Mouse (Mus musculus) liver, embryonic 12.5 days (tissue): ENCODE measurements at regions not wholly inside any gene's neighbourhood (a gene's known extent, or its start where the extent isn't known, plus 50 kb on each side); places are given as distances from the start of the nearest gene placed in this dataset.

Experiments
- ATAC-seq: fragments of 200-750 bp; cut with Nextera tagmentation; 2 replicates; pipeline ENCODE4 v1.8.0; 2017; ENCODE audit warnings: moderate number of reproducible peaks, mild to moderate bottlenecking, moderate library complexity
- H3K27ac ChIP-seq: fragments of 300-500 bp; sonication (generic); 2 replicates; pipeline ENCODE4 v1.5.1; 2016; ENCODE audit warnings: mild to moderate bottlenecking
- H3K27me3 ChIP-seq: fragments of 300-500 bp; sonication (generic); replicated peaks from 2 replicates; pipeline ENCODE4 v1.6.1; 2016; ENCODE audit warnings: mild to moderate bottlenecking, moderate library complexity
- H3K36me3 ChIP-seq: fragments of 300-500 bp; sonication (generic); 2 replicates; pipeline ENCODE4 v1.6.1; 2016; ENCODE audit warnings: mild to moderate bottlenecking, moderate library complexity
- H3K4me1 ChIP-seq: fragments of 300-500 bp; sonication (generic); 2 replicates; pipeline ENCODE4 v1.6.1; 2016
- H3K4me2 ChIP-seq: fragments of 300-500 bp; sonication (generic); 2 replicates; pipeline ENCODE4 v1.6.1; 2016; ENCODE audit warnings: mild to moderate bottlenecking, moderate library complexity
- H3K4me3 ChIP-seq: fragments of 300-500 bp; sonication (generic); 2 replicates; pipeline ENCODE4 v1.5.1; 2016; ENCODE audit warnings: mild to moderate bottlenecking, moderate library complexity
- H3K9ac ChIP-seq: fragments of 300-500 bp; sonication (generic); 2 replicates; pipeline ENCODE4 v1.6.1; 2016; ENCODE audit warnings: mild to moderate bottlenecking, moderate library complexity
- H3K9me3 ChIP-seq: fragments of 300-500 bp; sonication (generic); replicated peaks from 2 replicates; pipeline ENCODE4 v1.6.1; 2016; ENCODE audit warnings: mild to moderate bottlenecking, moderate library complexity
- WGBS: fragments of 180-500 bp; shearing (Covaris S2); methylation state at CpG from one replicate; pipeline ENCODE4 v1.1.7; 2016; ENCODE audit not compliant: insufficient replicate concordance; 5-methylcytosine and 5-hydroxymethylcytosine counted together

GRCm38 (mm10) chr2:79146563-79146962 is 108.7 kb upstream of the Itga4 start:
- no peak for ATAC-seq
- Histone ChIP-seq H3K27me3 (no peaks in the 10 kb centered on the region), H3K9ac (no peak overlapping the region), H3K9me3 (no peaks in the 10 kb centered on the region), H3K4me1 (no peaks in the 10 kb centered on the region), H3K4me2 (no peak overlapping the region), H3K4me3 (no peak overlapping the region), H3K27ac (no peak overlapping the region), H3K36me3 (no peaks in the 10 kb centered on the region)
- WGBS, result 90% methylated on average over 4 of the region's 4 CpGs

GRCm38 (mm10) chr2:79149012-79149698 is 106.1 kb upstream of the Itga4 start:
- Histone ChIP-seq H3K36me3 (no peaks in the 10 kb centered on the region), H3K9ac (no peak overlapping the region), H3K27me3 (no peaks in the 10 kb centered on the region), H3K9me3 (no peaks in the 10 kb centered on the region), H3K27ac (no peak overlapping the region), H3K4me2 (no peak overlapping the region), H3K4me1 (no peaks in the 10 kb centered on the region), H3K4me3 (no peak overlapping the region)
- WGBS, result 65% methylated on average over 3 of the region's 3 CpGs
- no peak for ATAC-seq

- Histone ChIP-seq H3K9ac (no peak overlapping the region), H3K4me2 (no peak overlapping the region), H3K4me1 (no peaks in the 10 kb centered on the region), H3K9me3 (no peaks in the 10 kb centered on the region), H3K27me3 (no peaks in the 10 kb centered on the region), H3K36me3 (no peaks in the 10 kb centered on the region), H3K4me3 (no peak overlapping the region), H3K27ac (no peak overlapping the region)
- no peak for ATAC-seq
- WGBS, result 59% methylated on average over 4 of the region's 4 CpGs
Measured at GRCm38 (mm10) chr2:79151610-79152009, 103.6 kb upstream of the Itga4 start.

GRCm38 (mm10) chr2:79152031-79152694 is 103.1 kb upstream of the Itga4 start:
- H3K4me2 ChIP-seq, result no peak overlapping the region
- H3K27me3 ChIP-seq, result no peaks in the 10 kb centered on the region
- H3K27ac ChIP-seq, result no peak overlapping the region
- no peaks in the 10 kb centered on the region for H3K9me3 ChIP-seq
- no peaks in the 10 kb centered on the region for H3K36me3 ChIP-seq
- no peak overlapping the region for H3K9ac ChIP-seq
- 63% methylated on average over 6 of the region's 6 CpGs for WGBS
- ATAC-seq, result no peak
- H3K4me3 ChIP-seq, result no peak overlapping the region
- no peaks in the 10 kb centered on the region for H3K4me1 ChIP-seq

DNA sequence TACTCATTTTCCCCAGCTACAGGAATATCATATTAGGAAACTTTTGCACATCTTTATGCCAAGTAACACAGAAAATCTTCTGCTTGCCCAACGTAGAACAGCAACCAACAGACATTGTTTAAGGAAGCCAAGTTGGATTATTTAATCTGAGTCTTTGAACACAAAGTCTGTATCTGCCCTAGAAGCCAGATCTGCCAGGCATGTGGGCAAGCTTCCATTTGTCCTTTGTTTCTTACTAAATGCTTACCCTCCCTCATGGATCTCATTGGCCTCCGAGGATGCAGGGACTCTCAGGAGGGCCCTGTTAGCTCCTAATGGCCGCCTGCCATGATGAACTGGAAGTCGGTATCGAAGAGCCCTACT is 102.5 kb upstream of the Itga4 start:
- H3K27ac ChIP-seq, result no peak overlapping the region
- no peaks in the 10 kb centered on the region for H3K9me3 ChIP-seq
- no peaks in the 10 kb centered on the region for H3K27me3 ChIP-seq
- H3K4me2 ChIP-seq, result no peak overlapping the region
- H3K4me1 ChIP-seq, result no peaks in the 10 kb centered on the region
- no peaks in the 10 kb centered on the region for H3K36me3 ChIP-seq
- H3K9ac ChIP-seq, result no peak overlapping the region
- ATAC-seq, result no peak
- H3K4me3 ChIP-seq, result no peak overlapping the region
- 80% methylated on average over 5 of the region's 5 CpGs for WGBS

- H3K27me3 ChIP-seq, result no peaks in the 10 kb centered on the region
- no peaks in the 10 kb centered on the region for H3K36me3 ChIP-seq
- no peak overlapping the region for H3K27ac ChIP-seq
- WGBS, result 71% methylated on average over 4 of the region's 4 CpGs
- H3K4me1 ChIP-seq, result no peaks in the 10 kb centered on the region
- no peaks in the 10 kb centered on the region for H3K9me3 ChIP-seq
- no peak overlapping the region for H3K4me2 ChIP-seq
- no peak overlapping the region for H3K9ac ChIP-seq
- ATAC-seq, result no peak
- no peak overlapping the region for H3K4me3 ChIP-seq
Measured at GRCm38 (mm10) chr2:79153070-79153469, 102.2 kb upstream of the Itga4 start.

DNA sequence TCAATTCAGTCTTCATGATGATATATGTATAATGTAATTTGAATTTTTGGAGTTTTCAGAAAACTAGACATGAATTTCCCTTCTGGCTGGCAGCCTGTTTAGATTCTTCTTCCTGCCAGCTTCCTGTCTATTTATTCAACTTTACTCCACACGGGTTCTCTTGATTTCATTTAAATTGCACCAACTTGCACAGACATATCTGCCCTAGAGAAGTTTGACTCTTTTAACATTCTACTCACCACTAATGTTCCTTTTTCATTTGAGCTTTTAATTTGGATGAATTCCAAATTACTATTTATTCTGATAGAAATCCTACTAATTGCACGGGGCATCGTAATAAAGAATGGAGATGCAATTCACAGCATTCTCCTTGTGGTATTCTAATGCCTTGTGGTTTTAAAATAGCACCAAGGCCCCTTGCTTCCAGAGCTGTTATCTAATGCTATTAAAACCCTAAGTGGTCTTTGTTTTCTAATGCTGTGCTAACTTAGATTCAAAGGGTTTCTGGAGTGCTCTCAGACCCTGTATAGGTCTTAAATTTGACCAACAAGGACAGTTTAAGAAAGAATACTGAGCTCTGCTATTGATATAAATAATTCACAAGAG is 96.7 kb upstream of the Itga4 start:
- no peak overlapping the region for H3K27ac ChIP-seq
- H3K36me3 ChIP-seq, result no peaks in the 10 kb centered on the region
- 55% methylated on average over 3 of the region's 3 CpGs for WGBS
- no peak overlapping the region for H3K9ac ChIP-seq
- ATAC-seq, result no peak
- no peak overlapping the region for H3K4me3 ChIP-seq
- no peaks in the 10 kb centered on the region for H3K9me3 ChIP-seq
- no peaks in the 10 kb centered on the region for H3K27me3 ChIP-seq
- no peaks in the 10 kb centered on the region for H3K4me1 ChIP-seq
- no peak overlapping the region for H3K4me2 ChIP-seq

- Histone ChIP-seq H3K4me1 (no peaks in the 10 kb centered on the region), H3K9me3 (no peaks in the 10 kb centered on the region), H3K27ac (no peak overlapping the region), H3K9ac (no peak overlapping the region), H3K4me3 (no peak overlapping the region), H3K4me2 (no peak overlapping the region), H3K36me3 (no peaks in the 10 kb centered on the region), H3K27me3 (no peaks in the 10 kb centered on the region)
- WGBS, result 65% methylated on average over 5 of the region's 5 CpGs
- no peak for ATAC-seq
Measured at GRCm38 (mm10) chr2:79159336-79159735, 95.9 kb upstream of the Itga4 start.

DNA sequence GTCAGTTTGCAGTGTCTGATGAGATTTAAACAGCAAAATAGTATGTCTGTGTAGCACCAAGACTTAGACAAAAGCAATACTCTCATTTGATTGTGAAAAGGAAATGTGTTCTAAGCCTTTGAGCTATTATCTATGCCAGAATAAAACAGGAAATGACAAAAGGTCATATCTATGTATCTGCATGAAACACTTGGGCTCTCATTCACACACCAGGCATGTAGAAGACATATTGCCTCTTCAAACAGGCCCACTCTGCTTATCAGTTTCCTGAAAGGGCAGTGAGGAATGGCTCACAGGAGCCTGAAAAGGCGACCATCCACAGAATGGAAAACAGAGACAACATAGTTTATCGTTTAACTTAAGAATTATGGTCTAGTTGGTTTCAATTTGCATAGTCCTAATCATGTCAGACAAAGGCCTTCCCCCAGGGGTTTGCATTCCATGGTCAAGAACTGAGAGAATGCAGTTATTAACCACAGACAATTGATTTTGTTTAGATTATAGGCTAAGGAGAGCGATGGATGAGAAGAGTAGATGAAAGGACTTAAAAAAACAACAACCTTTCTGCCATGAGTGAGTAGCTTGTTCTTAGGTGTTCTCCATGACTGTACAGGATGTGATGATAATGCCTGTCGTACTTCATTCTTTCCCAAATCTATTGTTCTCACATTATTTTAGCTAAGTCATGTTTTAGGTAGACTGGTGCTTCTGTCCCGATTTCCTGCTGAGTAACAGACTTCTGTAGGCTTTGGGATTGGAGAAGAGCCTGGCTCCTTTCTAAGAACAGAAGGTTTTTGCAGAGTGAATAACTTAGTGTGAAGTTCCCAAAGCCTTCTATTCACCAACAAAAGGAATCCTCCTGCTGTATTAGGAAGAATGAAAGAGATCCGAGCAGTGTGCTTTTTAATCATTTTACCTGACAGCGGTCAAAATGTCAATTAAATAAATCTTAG is 82.0 kb upstream of the Itga4 start:
- no peak overlapping the region for H3K4me2 ChIP-seq
- H3K4me1 ChIP-seq, result peaks cover 11% of the 10 kb centered on the region
- ATAC-seq, result peak; percentile 85
- WGBS, result 33% methylated on average over 7 of the region's 7 CpGs
- no peaks in the 10 kb centered on the region for H3K9me3 ChIP-seq
- no peak overlapping the region for H3K27ac ChIP-seq
- H3K27me3 ChIP-seq, result no peaks in the 10 kb centered on the region
- no peaks in the 10 kb centered on the region for H3K36me3 ChIP-seq
- H3K9ac ChIP-seq, result no peak overlapping the region
- H3K4me3 ChIP-seq, result no peak overlapping the region

- ATAC-seq, result no peak
- WGBS, result 72% methylated on average over 4 of the region's 4 CpGs
- Histone ChIP-seq H3K27me3 (no peaks in the 10 kb centered on the region), H3K9ac (no peak overlapping the region), H3K4me1 (peaks cover 11% of the 10 kb centered on the region), H3K4me3 (no peak overlapping the region), H3K4me2 (no peak overlapping the region), H3K9me3 (no peaks in the 10 kb centered on the region), H3K27ac (no peak overlapping the region), H3K36me3 (no peaks in the 10 kb centered on the region)
Measured at GRCm38 (mm10) chr2:79174282-79174681, 80.9 kb upstream of the Itga4 start.

DNA sequence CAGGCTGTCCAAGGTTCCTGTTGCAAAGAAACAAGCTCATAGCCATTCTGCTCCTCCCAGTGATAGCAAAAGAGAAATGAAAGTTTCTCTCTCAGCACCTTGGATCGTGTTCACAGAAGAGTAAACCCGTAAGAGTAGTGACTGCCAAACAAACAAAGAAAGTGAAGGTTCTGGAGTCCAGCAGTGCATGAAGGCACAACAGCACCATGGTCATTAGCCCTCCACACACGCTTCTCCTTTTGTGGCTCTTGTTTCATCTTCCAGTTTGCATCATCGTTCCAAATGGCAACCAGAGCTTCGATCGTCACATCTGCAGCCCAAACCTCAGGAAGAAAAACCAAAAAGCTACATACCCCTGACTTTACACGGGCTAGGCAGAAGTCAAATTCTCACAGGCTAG is 74.4 kb upstream of the Itga4 start:
- H3K9ac ChIP-seq, result no peak overlapping the region
- no peaks in the 10 kb centered on the region for H3K9me3 ChIP-seq
- WGBS, result 67% methylated on average over 7 of the region's 7 CpGs
- no peak for ATAC-seq
- 0 out of 2 replicates have a peak, but pooled peaks cover 5% of the 10 kb centered on the region for H3K4me1 ChIP-seq
- H3K4me2 ChIP-seq, result no peak overlapping the region
- no peak overlapping the region for H3K4me3 ChIP-seq
- no peak overlapping the region for H3K27ac ChIP-seq
- H3K36me3 ChIP-seq, result no peaks in the 10 kb centered on the region
- H3K27me3 ChIP-seq, result no peaks in the 10 kb centered on the region
